In genomic region chr11:69683576-69683975, GRCm38 (mm10) we compare ENCODE assay signal across 11 mouse cellular contexts. TPM values are rescaled to one million over a fixed set of nuclear protein-coding genes. Genes with fewer than 3 reads are reported as not detected.
DNase-seq lines count a peak whose midpoint lies in the region; ATAC-seq and TF ChIP-seq lines count a peak whose summit lies in the region.
"Had no signal": no experiment of that assay in that cellular context is flagged by ENCODE, and none has a peak within 500 bp of the region (broad histone marks: within the 10 kb centered on the region; RNA-seq: fewer than 3 reads in every experiment).

No protein-coding gene starts in this region.

- no peak for ATAC-seq in hindbrain, embryonic 13.5 days (ENCODE audit: low FRiP score)
- ATAC-seq in hindbrain, embryonic 12.5 days (ENCODE audit: low FRiP score) = no peak
- ATAC-seq in embryonic facial prominence, embryonic 12.5 days (ENCODE audit: insufficient number of reproducible peaks, insufficient read depth, low FRiP score, low TSS enrichment) = no peak
- no peak for ATAC-seq in forebrain, postnatal 0 days
- ATAC-seq in midbrain, embryonic 11.5 days (ENCODE audit: low FRiP score) = no peak

- no peak overlapping the region; the same call in 1 of the 2 replicates for H3K4me2 ChIP-seq in hindbrain, embryonic 13.5 days
- H3K4me2 ChIP-seq in hindbrain, embryonic 12.5 days (replicated peaks) = no peak overlapping the region
- no peak overlapping the region for H3K4me2 ChIP-seq in embryonic facial prominence, embryonic 12.5 days (replicated peaks)
- no peak overlapping the region for H3K4me2 ChIP-seq in forebrain, postnatal 0 days (ENCODE audit: low read depth)
- no peak overlapping the region for H3K4me2 ChIP-seq in midbrain, embryonic 11.5 days

- peak overlapping the region; percentile 72 for H3K9ac ChIP-seq in hindbrain, embryonic 13.5 days
- H3K9ac ChIP-seq in hindbrain, embryonic 12.5 days = no peak overlapping the region
- H3K9ac ChIP-seq in embryonic facial prominence, embryonic 12.5 days = 0 out of 2 replicates have a peak overlapping the region, but pooled peaks have one; percentile 27
- no peak overlapping the region for H3K9ac ChIP-seq in forebrain, postnatal 0 days
- H3K9ac ChIP-seq in midbrain, embryonic 11.5 days (ENCODE audit: low read length) = no peak overlapping the region

- H3K36me3 ChIP-seq in hindbrain, embryonic 13.5 days = peaks cover 14% of the 10 kb centered on the region
- H3K36me3 ChIP-seq in hindbrain, embryonic 12.5 days = peaks cover 13% of the 10 kb centered on the region
- peaks cover 12% of the 10 kb centered on the region for H3K36me3 ChIP-seq in embryonic facial prominence, embryonic 12.5 days
- H3K36me3 ChIP-seq in forebrain, postnatal 0 days (ENCODE audit: insufficient read depth) = peaks cover 3% of the 10 kb centered on the region; the same call in 1 of the 2 replicates
- peaks cover 6% of the 10 kb centered on the region; the same call in 1 of the 2 replicates for H3K36me3 ChIP-seq in midbrain, embryonic 11.5 days (ENCODE audit: control insufficient read depth, insufficient read depth, low read length)

- TF ChIP-seq CTCF in forebrain, postnatal 0 days (IDR thresholded peaks at IDR 0.05; ENCODE audit: low read depth) = no peak

- H3K27me3 ChIP-seq in hindbrain, embryonic 13.5 days = peaks cover 13% of the 10 kb centered on the region; the same call in 1 of the 2 replicates
- H3K27me3 ChIP-seq in hindbrain, embryonic 12.5 days = peaks cover 4% of the 10 kb centered on the region
- H3K27me3 ChIP-seq in embryonic facial prominence, embryonic 12.5 days = no peaks in the 10 kb centered on the region
- H3K27me3 ChIP-seq in forebrain, postnatal 0 days (ENCODE audit: insufficient read depth, low read length) = no peaks in the 10 kb centered on the region
- no peaks in the 10 kb centered on the region for H3K27me3 ChIP-seq in midbrain, embryonic 11.5 days (ENCODE audit: control insufficient read depth, insufficient read depth, low read length)

- DNase-seq in forebrain, postnatal 0 days = no peak
- peak; percentile 68 for DNase-seq in midbrain, embryonic 11.5 days (ENCODE audit: low spot score, missing footprints)
- DNase-seq in spleen, postnatal 14 days (ENCODE audit: low spot score in 2 of 2) = no peak
- DNase-seq in spleen, postnatal 10 days (ENCODE audit: low spot score in 2 of 2) = no peak
- DNase-seq in gastrocnemius, postnatal 14 days = no peak
- DNase-seq: cerebellum, adult 18-20 months; spleen, adult 18-20 months had no signal

- peaks cover 58% of the 10 kb centered on the region for H3K4me1 ChIP-seq in hindbrain, embryonic 13.5 days (replicated peaks)
- peaks cover 27% of the 10 kb centered on the region for H3K4me1 ChIP-seq in hindbrain, embryonic 12.5 days
- peaks cover 32% of the 10 kb centered on the region for H3K4me1 ChIP-seq in embryonic facial prominence, embryonic 12.5 days
- H3K4me1 ChIP-seq in forebrain, postnatal 0 days (ENCODE audit: insufficient read depth) = peaks cover 14% of the 10 kb centered on the region
- peaks cover 16% of the 10 kb centered on the region for H3K4me1 ChIP-seq in midbrain, embryonic 11.5 days (ENCODE audit: control insufficient read depth, insufficient read depth, low read length)

- H3K4me3 ChIP-seq in hindbrain, embryonic 13.5 days = no peak overlapping the region
- no peak overlapping the region for H3K4me3 ChIP-seq in hindbrain, embryonic 12.5 days
- no peak overlapping the region for H3K4me3 ChIP-seq in embryonic facial prominence, embryonic 12.5 days
- no peak overlapping the region for H3K4me3 ChIP-seq in forebrain, postnatal 0 days (ENCODE audit: low read depth, low read length)
- H3K4me3 ChIP-seq in midbrain, embryonic 11.5 days (ENCODE audit: low read depth, low read length) = no peak overlapping the region

- peak overlapping the region; percentile 86 for H3K27ac ChIP-seq in hindbrain, embryonic 13.5 days
- H3K27ac ChIP-seq in hindbrain, embryonic 12.5 days = no peak overlapping the region
- peak overlapping the region; percentile 97 for H3K27ac ChIP-seq in embryonic facial prominence, embryonic 12.5 days
- peak overlapping the region; percentile 84 for H3K27ac ChIP-seq in forebrain, postnatal 0 days (ENCODE audit: low read depth, low read length)
- no peak overlapping the region for H3K27ac ChIP-seq in midbrain, embryonic 11.5 days (ENCODE audit: low read depth, low read length)

- WGBS in hindbrain, embryonic 13.5 days = 89% methylated on average over 7 of the region's 7 CpGs
- 79% methylated on average over 7 of the region's 7 CpGs for WGBS in hindbrain, embryonic 12.5 days
- WGBS in embryonic facial prominence, embryonic 12.5 days = 74% methylated on average over 7 of the region's 7 CpGs
- WGBS in forebrain, postnatal 0 days = 77% methylated on average over 7 of the region's 7 CpGs
- WGBS in midbrain, embryonic 11.5 days = 81% methylated on average over 7 of the region's 7 CpGs

- no peaks in the 10 kb centered on the region for H3K9me3 ChIP-seq in hindbrain, embryonic 13.5 days
- H3K9me3 ChIP-seq in hindbrain, embryonic 12.5 days (replicated peaks) = no peaks in the 10 kb centered on the region
- H3K9me3 ChIP-seq in embryonic facial prominence, embryonic 12.5 days = no peaks in the 10 kb centered on the region
- no peaks in the 10 kb centered on the region for H3K9me3 ChIP-seq in forebrain, postnatal 0 days (ENCODE audit: low read length)
- no peaks in the 10 kb centered on the region for H3K9me3 ChIP-seq in midbrain, embryonic 11.5 days (ENCODE audit: control insufficient read depth, low read length)

- intact Hi-C loops in gastrocnemius, postnatal 14 days (cut with DNase I; ENCODE audit: low total_unique reads) = no loop called here

RNA-seq across cellular contexts. Expression of gene Senp3, which starts 1.7 kb away (rescaled TPM):
- 94.7 and 95.9 TPM in 2 replicates for polyA plus RNA-seq in hindbrain, embryonic 13.5 days (2015; fragmentation: Nextera tagmentation; extraction: Ambion mirVana)
- polyA plus RNA-seq in hindbrain, embryonic 12.5 days (2016; fragmentation: Nextera tagmentation; extraction: Ambion mirVana) = 105 and 106 TPM in 2 replicates
- 134 and 147 TPM in 2 replicates for polyA plus RNA-seq in embryonic facial prominence, embryonic 12.5 days (2016; fragmentation: Nextera tagmentation; extraction: Ambion mirVana)
- 79.2 and 82.4 TPM in 2 replicates for total RNA-seq in forebrain, postnatal 0 days (2014; rRNA removed)
- polyA plus RNA-seq in forebrain, postnatal 0 days (2015; fragmentation: Nextera tagmentation; extraction: Ambion mirVana) = 60.6 and 77.6 TPM in 2 replicates
- polyA plus RNA-seq in midbrain, embryonic 11.5 days (2014; fragmentation: Nextera tagmentation; extraction: Ambion mirVana) = 80.6 and 90.8 TPM in 2 replicates
- total RNA-seq in gastrocnemius, postnatal 14 days (2021) = 10 to 100 TPM; 22.4 to 23.2 TPM

RNA-seq across cellular contexts. Expression of gene Tnfsf13, which starts 2.0 kb away (rescaled TPM):
- 0.36 and 0.53 TPM in 2 replicates for polyA plus RNA-seq in hindbrain, embryonic 13.5 days (2015; fragmentation: Nextera tagmentation; extraction: Ambion mirVana)
- polyA plus RNA-seq in hindbrain, embryonic 12.5 days (2016; fragmentation: Nextera tagmentation; extraction: Ambion mirVana) = 0.42 and 0.49 TPM in 2 replicates
- 0.50 TPM in 2 replicates for polyA plus RNA-seq in embryonic facial prominence, embryonic 12.5 days (2016; fragmentation: Nextera tagmentation; extraction: Ambion mirVana)
- total RNA-seq in forebrain, postnatal 0 days (2014; rRNA removed) = 1.3 TPM in 1 of 2 replicates, not detected in the other
- polyA plus RNA-seq in forebrain, postnatal 0 days (2015; fragmentation: Nextera tagmentation; extraction: Ambion mirVana) = 0.48 and 0.61 TPM in 2 replicates
- polyA plus RNA-seq in midbrain, embryonic 11.5 days (2014; fragmentation: Nextera tagmentation; extraction: Ambion mirVana) = not detected in 2 replicates
- 1 to 10 TPM; 1.3 to 1.8 TPM for total RNA-seq in gastrocnemius, postnatal 14 days (2021)
- polyA plus RNA-seq: neural tube, embryonic 11.5 days had no signal

RNA-seq across cellular contexts. Expression of gene Eif4a1, which starts 11.4 kb away (rescaled TPM):
- polyA plus RNA-seq in hindbrain, embryonic 13.5 days (2015; fragmentation: Nextera tagmentation; extraction: Ambion mirVana) = 528 and 537 TPM in 2 replicates
- polyA plus RNA-seq in hindbrain, embryonic 12.5 days (2016; fragmentation: Nextera tagmentation; extraction: Ambion mirVana) = 555 and 589 TPM in 2 replicates
- polyA plus RNA-seq in embryonic facial prominence, embryonic 12.5 days (2016; fragmentation: Nextera tagmentation; extraction: Ambion mirVana) = 561 and 632 TPM in 2 replicates
- total RNA-seq in forebrain, postnatal 0 days (2014; rRNA removed) = 1,003 and 1,045 TPM in 2 replicates
- 614 and 772 TPM in 2 replicates for polyA plus RNA-seq in forebrain, postnatal 0 days (2015; fragmentation: Nextera tagmentation; extraction: Ambion mirVana)
- 877 and 900 TPM in 2 replicates for polyA plus RNA-seq in midbrain, embryonic 11.5 days (2014; fragmentation: Nextera tagmentation; extraction: Ambion mirVana)
- total RNA-seq in gastrocnemius, postnatal 14 days (2021) = 100 to 1,000 TPM; 141 to 170 TPM

RNA-seq across cellular contexts. Expression of gene Tnfsf12, which starts 12.1 kb away (rescaled TPM):
- 1.8 and 3.6 TPM in 2 replicates for polyA plus RNA-seq in hindbrain, embryonic 13.5 days (2015; fragmentation: Nextera tagmentation; extraction: Ambion mirVana)
- 3.1 and 3.4 TPM in 2 replicates for polyA plus RNA-seq in hindbrain, embryonic 12.5 days (2016; fragmentation: Nextera tagmentation; extraction: Ambion mirVana)
- 3.1 and 3.9 TPM in 2 replicates for polyA plus RNA-seq in embryonic facial prominence, embryonic 12.5 days (2016; fragmentation: Nextera tagmentation; extraction: Ambion mirVana)
- total RNA-seq in forebrain, postnatal 0 days (2014; rRNA removed) = 3.3 and 6.7 TPM in 2 replicates
- 4.3 and 7.4 TPM in 2 replicates for polyA plus RNA-seq in forebrain, postnatal 0 days (2015; fragmentation: Nextera tagmentation; extraction: Ambion mirVana)
- 2.0 and 2.8 TPM in 2 replicates for polyA plus RNA-seq in midbrain, embryonic 11.5 days (2014; fragmentation: Nextera tagmentation; extraction: Ambion mirVana)
- 10 to 100 TPM; 14.0 to 14.8 TPM for total RNA-seq in gastrocnemius, postnatal 14 days (2021)

RNA-seq across cellular contexts. Expression of gene Tnfsfm13, which starts 12.3 kb away (rescaled TPM):
- 0.98 and 1.2 TPM in 2 replicates for polyA plus RNA-seq in hindbrain, embryonic 13.5 days (2015; fragmentation: Nextera tagmentation; extraction: Ambion mirVana)
- 0.80 and 1.9 TPM in 2 replicates for polyA plus RNA-seq in hindbrain, embryonic 12.5 days (2016; fragmentation: Nextera tagmentation; extraction: Ambion mirVana)
- 2.5 and 3.5 TPM in 2 replicates for polyA plus RNA-seq in embryonic facial prominence, embryonic 12.5 days (2016; fragmentation: Nextera tagmentation; extraction: Ambion mirVana)
- 0.95 and 4.4 TPM in 2 replicates for total RNA-seq in forebrain, postnatal 0 days (2014; rRNA removed)
- polyA plus RNA-seq in forebrain, postnatal 0 days (2015; fragmentation: Nextera tagmentation; extraction: Ambion mirVana) = 1.4 and 2.1 TPM in 2 replicates
- polyA plus RNA-seq in midbrain, embryonic 11.5 days (2014; fragmentation: Nextera tagmentation; extraction: Ambion mirVana) = 0.78 and 1.6 TPM in 2 replicates
- 1 to 10 TPM; 2.2 to 3.0 TPM for total RNA-seq in gastrocnemius, postnatal 14 days (2021)

Comparison
In these comparisons a context has a peak if more than half of its experiments do, and no peak if none do; other contexts are left out.
1. H3K27ac ChIP-seq: peak in hindbrain, embryonic 13.5 days (single experiment), embryonic facial prominence, embryonic 12.5 days (single experiment) and forebrain, postnatal 0 days (single experiment); none in hindbrain, embryonic 12.5 days (single experiment) and midbrain, embryonic 11.5 days (single experiment).
2. H3K9ac ChIP-seq: peak in hindbrain, embryonic 13.5 days (single experiment) and embryonic facial prominence, embryonic 12.5 days (single experiment); none in hindbrain, embryonic 12.5 days (single experiment), forebrain, postnatal 0 days (single experiment) and midbrain, embryonic 11.5 days (single experiment).